Mouse (Mus musculus) MEL (cell line): ENCODE results near the gene Pigk.

Experiments used
- CHD2 ChIP-seq: IDR thresholded peaks from 2 replicates; pipeline ENCODE4 v1.6.1; 2011; ENCODE audit warnings: low read length, improper control_type of control experiment
- CTCF ChIP-seq, 3 experiments: IDR thresholded peaks in 2 of 3; conservative IDR thresholded peaks in 1 of 3; 2 replicates each; pipeline ENCODE4 v1.5.1; 2011 to 2012; ENCODE audit warnings: low read length in 3 of 3, low read depth in 2 of 3, mild to moderate bottlenecking in 2 of 3, improper control_type of control experiment in 1 of 3, inconsistent platforms in 1 of 3, mixed read lengths in 1 of 3, moderate library complexity in 1 of 3; ENCODE audit not compliant: control insufficient read depth in 1 of 3, insufficient read depth in 1 of 3, poor library complexity in 1 of 3, severe bottlenecking in 1 of 3
- GABPA ChIP-seq: IDR thresholded peaks from 2 replicates; pipeline ENCODE4 v1.6.1; 2012; ENCODE audit warnings: low read depth, mild to moderate bottlenecking, inconsistent platforms, low read length, improper control_type of control experiment, moderate library complexity
- KAT2A ChIP-seq: conservative IDR thresholded peaks from 2 replicates; pipeline ENCODE4 v1.6.1; 2012; ENCODE audit warnings: low read depth, low read length, improper control_type of control experiment, inconsistent platforms
- MAFK ChIP-seq: IDR thresholded peaks from 2 replicates; pipeline ENCODE4 v1.6.1; 2011; ENCODE audit warnings: low read depth, mild to moderate bottlenecking, low read length, improper control_type of control experiment, borderline replicate concordance
- MXI1 ChIP-seq: IDR thresholded peaks from 2 replicates; pipeline ENCODE4 v1.6.1; 2011; ENCODE audit warnings: mild to moderate bottlenecking, low read depth, low read length, improper control_type of control experiment
- RAD21 ChIP-seq: IDR thresholded peaks from 2 replicates; pipeline ENCODE4 v1.6.1; 2011; ENCODE audit warnings: mild to moderate bottlenecking, low read depth, low read length, improper control_type of control experiment
- RCOR1 ChIP-seq: IDR thresholded peaks from 2 replicates; pipeline ENCODE4 v1.6.1; 2012; ENCODE audit warnings: low read depth, mild to moderate bottlenecking, inconsistent platforms, low read length, improper control_type of control experiment
- TAL1 ChIP-seq: IDR thresholded peaks from 2 replicates; pipeline ENCODE4 v1.6.1; 2012; ENCODE audit warnings: mild to moderate bottlenecking, inconsistent platforms, low read length, moderate library complexity, mixed read lengths
- USF1 ChIP-seq: IDR thresholded peaks from 2 replicates; pipeline ENCODE4 v1.6.1; 2014; ENCODE audit warnings: low read depth, mild to moderate bottlenecking, inconsistent platforms, low read length, improper control_type of control experiment, moderate library complexity
- ZC3H11A ChIP-seq: IDR thresholded peaks from 2 replicates; pipeline ENCODE4 v1.6.1; 2012; ENCODE audit warnings: low read depth, mild to moderate bottlenecking, inconsistent platforms, low read length, improper control_type of control experiment
- ZNF384 ChIP-seq: IDR thresholded peaks from 2 replicates; pipeline ENCODE4 v1.6.1; 2012; ENCODE audit warnings: low read depth, mild to moderate bottlenecking, inconsistent platforms, low read length, improper control_type of control experiment

DNA sequence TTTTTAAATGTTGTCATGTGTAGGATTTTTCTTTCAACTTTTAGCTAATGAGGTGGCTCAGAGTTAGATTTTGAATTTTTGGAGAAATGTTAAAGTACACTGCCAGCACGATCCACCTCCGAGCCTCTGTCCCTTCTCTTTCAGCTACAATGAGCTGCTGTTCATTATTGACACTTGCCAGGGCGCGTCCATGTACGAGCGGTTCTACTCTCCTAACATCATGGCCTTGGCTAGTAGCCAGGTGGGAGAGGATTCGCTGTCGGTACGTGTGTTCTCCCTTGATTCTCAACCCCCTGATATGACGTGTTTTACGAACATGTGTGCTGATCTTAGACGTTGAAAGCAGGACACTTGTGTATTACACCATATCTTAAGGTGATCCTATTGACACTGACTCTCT lies 30.4 kb downstream of the Pigk start:
- no peak for TF ChIP-seq USF1
- TF ChIP-seq KAT2A = no peak
- no peak for TF ChIP-seq CTCF (IDR thresholded peaks at IDR 0.05 in 2 of 3, conservative IDR thresholded peaks at IDR 0.05 in 1 of 3; ENCODE audit: control insufficient read depth in 1 of 3, insufficient read depth in 1 of 3, low read depth in 2 of 3, low read length in 3 of 3, poor library complexity in 1 of 3, severe bottlenecking in 1 of 3)
- TF ChIP-seq ZC3H11A = no peak
- TF ChIP-seq MAFK = no peak
- TF ChIP-seq MXI1 = no peak
- TF ChIP-seq GABPA = no peak
- TF ChIP-seq CHD2 = no peak
- no peak for TF ChIP-seq TAL1
- TF ChIP-seq ZNF384 = no peak
- TF ChIP-seq RCOR1 = no peak
- TF ChIP-seq RAD21 = no peak
